Mouse (Mus musculus) lung, postnatal 0 days (tissue): ENCODE data around the gene Agbl4.

Experiments
- CTCF ChIP-seq: IDR thresholded peaks from 2 replicates; pipeline ENCODE4 v1.5.1; 2016; ENCODE audit warnings: antibody characterized with exemption, mild to moderate bottlenecking
- EP300 ChIP-seq: IDR thresholded peaks from 2 replicates; pipeline ENCODE4 v1.6.1; 2016; ENCODE audit warnings: antibody characterized with exemption, mild to moderate bottlenecking, control low read depth

GRCm38 (mm10) chr4:111682793-111683192 lies 1285.3 kb downstream of the Agbl4 start:
- TF ChIP-seq EP300 (no peak), CTCF (no peak)
